Mouse (Mus musculus): ENCODE measurements around the gene Mfsd9.

The Mfsd9 gene

GRCm38 (mm10) chr1:40790324-40791141 lies at the start of gene Mfsd9:
Mfsd9 (minus strand) TSS chr1:40790687.
- DNase-seq: peak; percentile 88

- DNase-seq: no peak
These were observed 45.0 kb upstream of the Mfsd9 start for GRCm38 (mm10) chr1:40835468-40835867.

- no peak for DNase-seq
These were observed 40.4 kb upstream of the Mfsd9 start for GRCm38 (mm10) chr1:40830712-40831507.

GRCm38 (mm10) chr1:40829213-40829914 lies 38.9 kb upstream of the Mfsd9 start:
- DNase-seq: no peak

GRCm38 (mm10) chr1:40825826-40826225 lies 35.3 kb upstream of the Mfsd9 start:
- no peak for DNase-seq

GRCm38 (mm10) chr1:40824936-40825335 lies 34.4 kb upstream of the Mfsd9 start:
- no peak for DNase-seq

- DNase-seq: no peak
These were observed 34.0 kb upstream of the Mfsd9 start for GRCm38 (mm10) chr1:40824517-40824916.

- no peak for DNase-seq
These were observed 24.8 kb upstream of the Mfsd9 start for GRCm38 (mm10) chr1:40815071-40815845.

- DNase-seq: no peak
These were observed 18.2 kb upstream of the Mfsd9 start for GRCm38 (mm10) chr1:40808643-40809042.

- no peak for DNase-seq
These were observed 15.4 kb upstream of the Mfsd9 start for GRCm38 (mm10) chr1:40805891-40806290.

- no peak for DNase-seq
These were observed 14.9 kb upstream of the Mfsd9 start, which contains the start of gene Tmem182 for GRCm38 (mm10) chr1:40805351-40805750. Tmem182 (plus strand) TSS chr1:40805601.

GRCm38 (mm10) chr1:40804118-40804517 lies 13.6 kb upstream of the Mfsd9 start:
- no peak for DNase-seq

- DNase-seq: peak; percentile 60
These were observed 12.3 kb upstream of the Mfsd9 start for GRCm38 (mm10) chr1:40802759-40803158.

GRCm38 (mm10) chr1:40800908-40801307 lies 10.4 kb upstream of the Mfsd9 start:
- DNase-seq: no peak

GRCm38 (mm10) chr1:40799121-40799520 lies 8.6 kb upstream of the Mfsd9 start:
- DNase-seq: no peak

GRCm38 (mm10) chr1:40797348-40797747 lies 6.9 kb upstream of the Mfsd9 start:
- DNase-seq: peak; percentile 77

GRCm38 (mm10) chr1:40795508-40795907 lies 5.0 kb upstream of the Mfsd9 start:
- DNase-seq: no peak

- peak; percentile 40 for DNase-seq
These were observed 737 bp downstream of the Mfsd9 start for GRCm38 (mm10) chr1:40789666-40790233.

GRCm38 (mm10) chr1:40788956-40789355 lies 1.5 kb downstream of the Mfsd9 start:
- DNase-seq: no peak

- DNase-seq: no peak
These were observed 4.5 kb downstream of the Mfsd9 start for GRCm38 (mm10) chr1:40785876-40786445.

GRCm38 (mm10) chr1:40784306-40784705 lies 6.2 kb downstream of the Mfsd9 start:
- DNase-seq: no peak

GRCm38 (mm10) chr1:40783450-40783849 lies 7.0 kb downstream of the Mfsd9 start:
- no peak for DNase-seq
